Mouse (Mus musculus): ENCODE data around the gene Gpr87.

- no peak for TF ChIP-seq CTCF (IDR thresholded peaks at IDR 0.05 in 2 of 3, conservative IDR thresholded peaks at IDR 0.05 in 1 of 3; ENCODE audit: control insufficient read depth in 1 of 3, insufficient read depth in 1 of 3, low read depth in 2 of 3, low read length in 3 of 3, poor library complexity in 1 of 3, severe bottlenecking in 1 of 3)
- no peak for TF ChIP-seq JUND (IDR thresholded peaks at IDR 0.05; ENCODE audit: low read depth, low read length)
- TF ChIP-seq POLR2A (IDR thresholded peaks at IDR 0.05; ENCODE audit: control insufficient read depth in 1 of 2, insufficient read depth in 1 of 2, low read depth in 1 of 2, low read length in 2 of 2, poor library complexity in 1 of 2) = no peak
- TF ChIP-seq ELF1 (IDR thresholded peaks at IDR 0.05; ENCODE audit: low read depth, low read length) = no peak
- no peak for TF ChIP-seq MYC (IDR thresholded peaks at IDR 0.05; ENCODE audit: low read depth, low read length)
- TF ChIP-seq ZNF384 (IDR thresholded peaks at IDR 0.05; ENCODE audit: low read depth, low read length) = no peak
- no peak for TF ChIP-seq ZC3H11A (IDR thresholded peaks at IDR 0.05; ENCODE audit: low read depth, low read length)
- TF ChIP-seq SMC3 (IDR thresholded peaks at IDR 0.05; ENCODE audit: low read depth, low read length) = no peak
- TF ChIP-seq TCF12 (IDR thresholded peaks at IDR 0.05; ENCODE audit: low read depth, low read length) = no peak
- TF ChIP-seq HCFC1 (IDR thresholded peaks at IDR 0.05; ENCODE audit: low read depth, low read length) = no peak
- TF ChIP-seq CHD2 (IDR thresholded peaks at IDR 0.05; ENCODE audit: low read length) = no peak
- TF ChIP-seq EP300 (IDR thresholded peaks at IDR 0.05; ENCODE audit: low read depth in 1 of 2, low read length in 2 of 2) = no peak
- TF ChIP-seq MYB (IDR thresholded peaks at IDR 0.05; ENCODE audit: low read depth, low read length) = no peak
- TF ChIP-seq GATA1 (IDR thresholded peaks at IDR 0.05; ENCODE audit: low read depth, low read length) = no peak
These were observed 15.2 kb upstream of the Gpr87 start for GRCm38 (mm10) chr3:59210089-59210488.
